Mouse (Mus musculus) left cerebral cortex, adult 8-10 months (tissue): Measurements from ENCODE around the gene Ccdc57. TPM values are rescaled to one million over a fixed set of nuclear protein-coding genes. Genes with fewer than 3 reads are reported as not detected.
"Not testable (repeated sequence)": the region's sequence is repeated elsewhere in the genome, so short reads cannot be mapped to it uniquely, and the experiment has no call there.

Experiments used
- DNase-seq, 2 experiments: peaks; one replicate each; pipeline ENCODE4 v3.0.0; 2022; ENCODE audit warnings: low spot score in 2 of 2
- total RNA-seq, 4 experiments: library from RNA; stranded (reverse); gene quantifications; 2 replicates each; pipeline ENCODE4 v1.2.4; 2022

Ccdc57 gene
- total RNA-seq, 4 experiments from 2014 or later = 8.4 to 9.8 (median 9.0) TPM

DNA sequence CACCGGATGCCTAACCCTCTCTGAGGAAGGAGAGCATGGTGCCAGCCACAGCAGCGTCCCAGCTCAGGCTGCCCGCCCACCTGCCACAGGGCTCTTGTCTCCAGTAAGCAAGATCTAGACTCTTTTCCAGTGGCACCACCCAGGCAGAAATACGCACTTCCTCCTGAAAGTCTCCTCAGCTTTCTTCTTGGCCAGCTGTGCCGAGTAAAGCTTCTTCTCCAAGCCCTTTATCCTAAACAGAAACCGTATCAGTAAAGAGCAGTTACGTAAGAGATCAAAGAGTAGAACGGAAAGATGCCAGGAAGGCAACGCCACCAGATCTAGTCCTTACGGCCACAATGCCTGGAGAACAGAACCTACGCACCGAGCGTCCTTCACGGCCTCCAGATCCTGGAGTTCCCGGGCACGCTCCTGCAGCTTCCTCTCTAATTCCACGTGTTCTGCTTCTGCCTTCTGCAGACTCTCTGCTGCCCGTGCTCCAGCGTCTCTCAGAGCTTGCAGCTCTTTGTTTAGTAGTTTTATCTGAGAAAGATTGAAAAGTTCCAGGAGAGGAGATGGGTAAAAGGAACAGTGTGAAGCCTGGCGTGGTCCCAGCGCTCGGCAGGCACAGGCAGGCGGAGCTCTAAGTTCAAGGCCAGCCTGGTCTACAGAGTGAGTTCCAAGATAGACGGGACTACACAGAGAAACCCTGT lies 29.4 kb downstream of the Ccdc57 start:
- DNase-seq = peak in 1 of 2 experiments; percentile 27

DNA sequence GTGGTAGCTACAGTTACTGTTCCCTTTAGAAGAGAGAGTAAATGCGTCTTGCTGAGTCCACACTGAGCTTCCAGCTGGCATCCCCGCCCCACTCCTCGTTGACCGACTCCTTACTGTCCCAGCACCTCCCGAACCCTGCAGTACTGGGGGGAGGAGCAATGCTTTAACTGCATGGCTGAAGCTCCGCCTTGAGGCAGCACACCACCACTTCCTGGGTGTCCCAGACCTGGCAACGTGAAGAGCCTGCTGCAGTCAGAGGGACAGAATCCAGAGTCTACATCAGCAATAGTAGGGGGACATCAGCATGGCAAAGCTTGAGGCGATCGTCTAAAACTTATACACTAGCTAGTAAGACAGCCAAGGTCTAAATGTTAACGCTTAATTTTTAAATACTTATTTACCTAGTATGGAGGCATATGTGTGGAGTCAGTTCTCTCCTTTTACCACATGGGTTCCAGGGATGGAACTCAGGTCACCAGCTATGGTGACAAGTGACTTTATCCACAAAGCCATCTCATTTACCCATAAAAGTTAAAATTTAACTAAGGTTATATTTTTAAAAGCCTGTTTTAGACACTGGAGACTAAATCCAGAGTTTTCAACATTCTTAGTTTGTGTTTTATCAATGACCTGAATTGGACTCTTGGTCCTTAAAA lies 30.1 kb downstream of the Ccdc57 start:
- DNase-seq = no peak

DNA sequence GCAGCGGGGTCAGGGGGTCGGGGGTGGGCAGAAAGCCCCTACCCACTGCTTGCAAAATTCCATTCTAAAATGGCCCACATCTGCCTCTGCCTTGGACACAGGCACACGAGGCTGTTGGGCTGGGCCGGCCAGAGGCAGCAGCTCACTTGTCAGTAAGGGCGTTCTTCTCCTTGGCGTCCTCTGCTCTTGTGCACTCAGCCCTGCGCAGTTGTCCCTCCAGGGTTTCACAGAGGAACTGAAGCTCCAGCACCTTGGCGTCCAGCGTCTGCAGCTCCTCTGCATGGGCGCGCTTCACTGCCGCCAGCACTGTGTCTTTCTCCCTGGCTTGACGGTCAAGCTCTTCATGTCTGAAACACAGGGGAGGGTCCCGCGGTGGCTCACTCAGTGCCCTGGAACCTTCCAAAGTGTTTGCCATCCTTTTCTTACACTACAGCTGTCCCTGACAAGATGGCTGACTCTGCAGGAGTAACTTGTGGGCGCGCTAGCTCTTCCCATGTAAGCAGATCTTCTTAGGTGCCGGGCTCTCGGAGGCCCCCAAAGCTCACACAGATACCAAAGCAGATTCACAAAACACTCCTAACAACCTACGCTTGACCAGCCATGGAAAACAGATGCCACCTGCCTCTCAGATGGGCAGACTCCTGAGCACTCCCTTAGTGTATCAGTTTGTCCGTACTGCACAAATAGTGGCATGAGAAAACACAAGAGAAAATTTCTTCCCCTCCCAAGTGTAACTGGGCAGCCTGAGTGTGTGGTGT lies 30.8 kb downstream of the Ccdc57 start:
- DNase-seq = no peak

DNA sequence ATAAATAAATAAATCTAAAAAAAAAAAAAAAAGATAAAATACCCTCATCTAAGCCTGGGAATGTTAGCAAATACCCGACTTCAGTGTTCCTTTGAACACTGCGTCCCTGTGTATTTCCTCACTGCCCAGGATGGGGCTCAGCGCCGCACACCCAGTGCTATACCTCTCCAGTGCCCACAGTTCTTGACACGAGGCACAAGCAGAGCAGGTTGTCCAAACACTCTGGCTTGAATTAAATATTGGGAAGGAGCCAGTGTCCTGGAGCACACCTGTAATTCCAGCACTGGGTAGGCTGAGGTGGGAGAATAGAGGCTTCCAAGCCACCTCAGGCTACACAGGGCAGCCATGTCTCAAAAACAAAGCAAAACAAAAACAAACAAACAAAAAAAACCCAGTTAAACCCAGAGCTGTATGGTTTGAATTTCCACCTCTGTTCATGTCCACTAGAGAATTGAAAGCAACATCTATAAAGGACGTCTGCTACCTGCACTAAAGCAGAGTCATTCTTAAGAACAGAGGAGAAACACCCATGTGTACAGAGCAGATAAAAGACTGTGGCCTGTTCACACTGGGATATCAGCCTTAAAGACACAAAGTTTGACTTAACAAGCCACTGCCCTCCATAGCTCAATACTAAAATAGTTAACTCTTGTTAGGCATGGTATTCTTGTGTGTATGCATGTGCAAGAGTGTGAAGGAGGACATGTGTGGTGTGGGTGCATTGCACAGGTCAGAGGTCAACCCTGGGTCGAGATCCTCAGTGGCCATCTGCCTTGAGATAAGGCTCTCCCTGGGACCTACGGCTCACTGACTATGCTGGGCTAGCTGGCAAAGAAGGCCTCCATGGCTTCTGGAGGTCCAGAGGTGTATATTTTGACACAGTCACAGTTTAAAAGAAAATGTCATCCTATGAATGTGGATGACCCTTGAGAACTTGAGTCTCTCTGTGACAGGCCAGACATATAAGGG lies 32.1 kb downstream of the Ccdc57 start:
- DNase-seq = no peak

DNA sequence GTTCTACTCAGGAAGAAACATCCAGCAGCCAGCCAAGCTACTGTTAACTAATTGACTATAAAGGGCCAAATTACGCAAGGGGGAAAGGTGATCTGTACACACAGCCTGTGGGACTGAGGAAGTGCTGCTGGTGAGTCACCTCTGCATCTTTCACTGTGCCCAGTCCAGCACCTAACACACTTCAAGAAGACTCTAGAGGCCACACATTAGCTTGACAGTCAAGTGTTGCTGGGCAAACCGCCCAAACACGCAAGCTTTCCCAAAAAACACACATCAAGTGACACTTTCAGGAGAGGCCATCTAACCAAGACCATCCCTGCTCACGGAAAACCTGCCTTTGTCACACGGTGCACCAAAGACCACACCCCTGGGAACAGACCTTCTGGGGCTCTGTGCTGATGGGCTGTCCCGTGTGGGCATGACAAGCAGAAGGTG lies 34.5 kb downstream of the Ccdc57 start:
- no peak for DNase-seq

DNA sequence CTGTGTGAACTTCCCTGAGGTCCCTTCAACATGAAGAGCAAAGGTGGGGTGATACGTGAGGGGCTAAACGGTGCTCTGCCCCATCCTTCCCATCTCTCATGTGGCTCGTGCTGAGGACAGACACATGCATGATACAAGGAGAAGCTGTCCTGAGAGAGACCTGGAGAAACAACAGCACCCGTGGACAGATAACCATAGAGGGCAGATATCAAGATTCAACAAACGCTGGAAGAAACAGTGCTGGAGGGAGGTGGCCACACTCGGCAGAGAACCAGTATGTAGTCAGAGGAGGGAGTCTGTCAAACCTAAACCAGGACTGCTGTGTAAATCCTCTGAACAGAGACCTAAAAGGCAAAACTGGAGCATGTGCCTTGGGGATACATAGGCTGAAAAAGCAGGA lies 37.2 kb downstream of the Ccdc57 start:
- DNase-seq = no peak

DNA sequence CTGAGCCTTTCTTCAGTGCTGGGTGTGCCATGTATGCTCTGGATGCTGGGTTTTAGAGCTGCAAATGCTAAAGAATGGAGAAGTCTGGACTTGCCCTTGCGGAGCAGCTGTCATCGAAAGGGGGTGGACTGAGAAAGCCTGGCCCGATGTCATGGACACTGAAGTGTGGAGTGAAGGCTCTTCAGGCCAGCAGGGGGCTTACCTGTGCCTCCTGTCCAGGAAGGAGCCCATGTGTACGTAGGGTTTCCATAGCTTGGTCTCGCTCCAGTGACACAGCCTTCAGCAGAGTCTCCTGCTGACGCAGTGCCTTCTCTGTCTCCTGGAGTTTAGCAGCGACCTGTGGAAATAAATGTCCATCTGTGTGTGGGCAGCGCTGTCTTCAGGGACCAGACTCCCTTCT lies 38.3 kb downstream of the Ccdc57 start:
- DNase-seq = no peak

DNA sequence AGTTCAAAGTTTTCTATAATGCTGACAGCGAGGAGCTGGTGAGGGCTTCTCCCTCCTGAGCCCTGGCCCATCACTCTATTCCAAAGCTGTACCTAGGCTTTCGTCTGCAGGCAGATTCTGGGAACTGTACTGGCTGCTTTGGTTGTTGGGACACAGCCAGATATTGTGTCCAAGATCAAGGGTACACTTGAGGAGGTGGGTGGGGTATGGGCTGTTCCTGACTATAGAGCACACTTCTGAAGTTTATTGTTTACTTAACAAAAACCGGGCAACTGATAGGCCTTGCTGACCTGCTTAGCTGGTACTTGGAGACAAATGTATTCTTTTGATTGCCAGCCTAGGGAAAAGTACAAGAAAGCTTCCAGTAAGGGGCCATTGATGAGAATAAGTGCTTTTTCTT lies 43.5 kb downstream of the Ccdc57 start:
- DNase-seq = no peak

DNA sequence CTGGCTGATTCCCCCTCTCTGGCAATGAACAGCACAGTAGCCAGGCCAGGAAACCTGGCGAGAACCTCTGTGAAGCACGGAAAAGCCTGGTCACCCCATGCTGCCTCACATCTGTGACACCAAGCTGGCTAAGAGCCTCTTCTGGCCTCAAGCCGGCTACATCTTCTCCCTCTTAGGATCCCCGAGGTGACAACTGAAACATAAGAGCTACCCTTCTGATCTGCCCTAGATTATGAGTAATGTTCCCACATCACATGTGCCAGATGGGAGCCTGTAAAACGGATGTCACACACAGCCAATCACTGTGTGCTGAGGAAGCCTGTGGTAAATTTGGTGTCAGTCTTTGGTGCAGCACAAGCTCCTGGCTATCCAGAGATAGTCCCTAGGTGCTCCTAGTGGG lies 44.0 kb downstream of the Ccdc57 start:
- DNase-seq = no peak

DNA sequence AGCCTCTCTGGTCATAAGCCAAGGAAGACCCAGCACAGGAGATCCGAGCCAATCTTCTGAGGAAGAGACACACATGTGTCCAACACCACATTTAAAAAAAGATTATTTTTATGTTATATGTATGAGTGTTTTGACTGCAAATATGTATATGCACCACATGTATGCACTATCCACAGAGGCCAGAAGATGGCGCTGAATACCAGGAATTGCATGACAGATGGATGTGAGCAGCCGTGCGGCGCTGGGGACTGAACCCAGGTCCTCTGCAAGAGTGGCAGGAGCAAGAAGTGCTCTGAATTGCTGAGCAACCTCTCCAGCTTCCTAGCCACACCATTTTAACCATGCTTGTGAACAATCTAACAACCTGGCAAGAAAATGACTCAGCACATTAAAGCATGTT lies 45.2 kb downstream of the Ccdc57 start:
- no peak for DNase-seq

DNA sequence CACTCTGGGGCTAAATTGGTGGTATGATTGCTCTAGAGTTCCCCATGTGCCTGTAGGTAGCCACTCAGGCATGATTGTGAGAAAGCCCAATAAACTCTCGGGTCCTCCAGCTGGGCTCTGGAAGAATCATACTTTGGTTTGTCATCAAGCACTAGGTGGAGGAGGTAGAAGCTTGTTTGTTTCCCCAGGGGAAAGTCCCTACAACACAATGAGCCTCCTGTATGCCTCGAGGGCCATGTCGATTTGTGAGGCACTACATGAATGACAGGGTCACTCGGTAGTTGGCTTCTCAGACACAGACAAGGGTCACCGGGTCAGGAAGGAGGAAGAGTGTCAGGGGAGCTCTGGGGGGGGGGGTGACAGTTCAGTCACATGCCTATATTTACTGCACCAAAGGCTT lies 46.2 kb downstream of the Ccdc57 start:
- no peak for DNase-seq

DNA sequence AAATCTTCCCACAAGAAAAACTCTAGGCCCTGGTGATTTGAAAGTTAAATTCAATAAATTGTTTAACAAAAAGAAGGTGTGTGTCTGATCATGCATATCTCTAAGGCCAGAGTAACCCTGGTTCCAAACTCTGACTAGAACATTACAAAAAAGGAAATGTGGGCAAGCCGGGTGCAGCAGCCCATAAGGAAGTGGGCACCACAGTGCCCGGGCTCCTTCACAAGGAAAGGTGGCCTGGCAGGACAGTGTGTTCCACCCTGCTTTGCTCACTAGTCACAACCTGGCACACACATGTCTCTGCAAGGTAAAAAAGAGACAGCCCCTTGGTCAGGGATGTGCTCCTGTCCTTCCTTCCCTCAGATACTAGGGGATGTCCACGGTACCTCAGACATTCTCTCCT lies 49.1 kb downstream of the Ccdc57 start:
- DNase-seq = no peak

DNA sequence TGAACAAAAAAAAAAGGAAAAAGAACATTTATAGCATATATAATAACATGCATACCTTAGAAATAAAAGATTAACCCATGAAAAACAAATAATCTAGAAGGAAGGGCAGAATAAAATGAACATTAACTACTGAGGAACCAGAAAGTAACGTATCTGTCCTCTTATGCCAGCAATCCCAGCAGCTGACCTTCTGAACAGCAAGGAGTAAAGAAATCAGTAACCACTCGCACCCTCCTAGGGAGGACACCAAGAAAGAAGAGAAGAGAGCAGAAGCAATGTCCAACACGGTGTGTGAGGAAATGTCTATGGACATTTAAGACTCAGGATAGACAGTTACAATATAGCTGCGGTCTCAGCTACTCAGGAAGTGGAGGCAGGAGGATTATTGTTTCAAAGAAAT lies 49.7 kb downstream of the Ccdc57 start:
- no peak for DNase-seq

DNA sequence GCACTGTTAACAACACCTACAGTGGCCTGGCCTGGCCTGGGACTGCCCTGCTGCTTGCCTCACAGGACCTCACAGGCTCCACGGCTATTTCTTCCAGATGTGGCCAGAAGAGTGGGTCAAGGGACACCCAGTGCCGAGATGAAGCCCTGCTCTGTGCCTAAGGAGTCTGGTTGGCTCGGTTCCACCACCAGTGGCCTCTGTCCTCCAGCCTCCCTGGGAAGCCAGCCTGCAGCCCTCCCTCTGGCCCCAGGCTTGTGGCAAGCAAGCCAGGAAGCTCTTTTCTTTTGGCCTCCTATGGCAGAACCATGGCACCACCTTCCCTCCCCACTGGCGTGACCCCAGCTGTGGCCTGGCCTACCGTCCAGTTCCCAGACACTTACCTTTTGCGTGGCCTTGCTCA lies 59.5 kb downstream of the Ccdc57 start:
- DNase-seq = no peak

DNA sequence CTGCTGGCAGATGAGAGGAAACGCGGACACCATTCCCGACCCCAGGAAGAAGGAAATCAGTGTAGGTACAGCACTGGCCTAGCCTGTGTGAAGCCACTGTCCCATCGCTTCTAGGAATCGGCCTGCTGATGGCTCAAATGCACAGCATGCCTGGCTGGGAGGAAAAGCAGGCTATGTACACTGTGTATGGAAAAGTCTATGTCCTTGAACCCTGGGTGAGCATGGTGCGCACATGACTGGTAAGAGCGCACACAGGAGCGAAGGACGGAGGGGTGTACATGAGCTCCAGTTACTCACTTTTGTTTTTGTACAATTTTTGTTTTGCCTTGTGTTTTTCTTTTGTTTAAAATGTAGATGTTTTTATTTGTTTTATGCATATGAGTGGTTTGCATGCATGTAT lies 61.2 kb downstream of the Ccdc57 start:
- DNase-seq = no peak

DNA sequence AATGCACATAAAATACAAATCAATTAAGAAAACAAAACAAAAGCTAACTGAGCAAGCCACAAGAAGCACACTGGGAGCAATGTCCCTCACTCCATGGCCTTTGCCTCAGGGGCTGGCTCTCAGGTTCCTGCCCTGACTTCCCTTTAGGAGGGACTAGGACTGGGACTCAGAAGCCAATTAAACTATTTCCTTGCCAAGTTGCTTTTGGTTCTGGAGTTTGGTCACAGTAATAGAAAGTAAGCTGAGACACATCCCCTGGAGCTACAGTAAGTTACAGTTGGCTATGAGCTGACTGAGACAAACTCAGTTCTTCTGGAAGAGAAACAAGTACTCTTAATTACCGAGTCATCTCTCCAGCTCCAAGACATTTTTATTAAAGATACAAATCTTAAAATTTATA lies 66.9 kb downstream of the Ccdc57 start:
- no peak for DNase-seq

DNA sequence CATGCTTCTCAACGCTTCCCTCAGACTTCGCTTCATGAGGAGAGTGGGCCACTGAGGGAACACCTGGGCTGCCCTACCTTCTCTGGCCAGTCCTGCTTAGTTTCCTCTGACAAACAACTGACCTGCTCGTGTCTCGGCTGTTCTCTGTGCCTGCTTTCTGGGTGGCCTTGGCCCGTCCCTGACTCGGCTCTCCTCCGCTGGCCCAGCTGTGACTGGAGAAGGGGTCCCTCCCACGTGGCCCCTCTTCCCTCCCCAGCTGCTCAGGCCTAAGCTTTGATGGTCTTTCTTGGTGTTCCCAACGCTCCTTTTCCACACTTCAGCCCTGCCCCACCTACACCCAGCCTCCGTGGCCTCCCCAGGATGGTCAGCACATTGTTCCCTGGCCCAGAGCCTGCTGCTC lies 69.9 kb downstream of the Ccdc57 start:
- DNase-seq = no peak

DNA sequence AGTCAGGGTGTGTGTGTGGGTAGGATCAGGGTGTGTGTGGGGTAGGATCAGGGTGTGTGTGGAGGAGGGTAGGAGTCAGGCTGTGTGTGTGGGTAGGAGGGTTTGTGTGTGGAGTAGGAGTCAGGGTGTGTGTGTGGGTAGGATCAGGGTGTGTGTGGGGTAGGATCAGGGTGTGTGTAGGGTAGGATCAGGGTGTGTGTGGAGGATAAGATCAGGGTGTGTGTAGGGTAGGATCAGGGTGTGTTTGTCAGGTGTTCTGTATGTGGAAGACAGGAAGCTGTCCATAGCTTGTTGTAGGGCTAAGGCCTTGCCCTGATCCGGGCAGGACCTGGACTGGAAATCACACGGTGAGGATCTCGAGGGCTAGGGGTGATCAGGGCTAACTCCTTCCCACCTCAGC lies 76.7 kb downstream of the Ccdc57 start:
- not testable (repeated sequence) for DNase-seq

DNA sequence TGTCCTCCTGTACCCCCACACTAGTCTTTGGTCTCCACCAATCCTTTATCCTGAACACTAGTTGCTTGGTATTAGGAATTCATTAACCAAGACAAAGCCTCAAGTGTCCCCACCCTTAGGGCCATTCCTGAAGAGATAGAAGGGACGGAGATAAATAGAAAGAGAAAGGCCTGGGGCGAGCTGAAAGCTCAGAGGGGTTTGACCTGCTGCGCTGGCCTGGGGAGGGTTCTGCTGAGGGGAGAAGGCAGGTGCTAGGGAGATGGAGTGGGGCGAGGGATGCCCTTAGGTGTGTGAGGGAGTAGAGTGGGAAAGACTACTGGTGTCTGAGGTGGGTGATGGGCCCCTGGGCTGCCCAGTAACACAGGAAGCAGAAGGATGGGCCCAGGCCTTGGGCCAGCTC lies 78.9 kb downstream of the Ccdc57 start:
- DNase-seq = no peak

DNA sequence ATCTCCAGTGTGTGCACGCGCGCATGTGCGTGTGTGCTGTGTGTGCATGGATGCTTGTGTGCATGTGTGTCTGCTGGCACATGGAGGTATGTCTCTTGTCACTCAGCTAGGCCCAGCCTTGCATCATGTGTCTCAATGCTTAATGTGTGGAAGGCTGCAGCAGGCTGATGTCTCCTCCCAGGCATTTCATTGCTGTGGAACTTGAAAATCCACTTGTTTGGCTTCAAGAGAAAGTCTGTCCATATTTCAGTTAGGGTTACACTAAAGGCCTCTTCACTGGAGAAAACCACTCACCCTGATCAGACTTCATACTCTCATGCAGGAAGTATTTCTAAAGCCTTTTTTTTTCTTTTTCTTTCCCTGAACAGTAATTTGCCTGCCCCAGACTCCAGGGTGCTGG lies 79.5 kb downstream of the Ccdc57 start:
- DNase-seq = no peak
